Mouse (Mus musculus) neural tube, embryonic 12.5 days (tissue): ENCODE measurements at regions not wholly inside any gene's neighbourhood (a gene's known extent, or its start where the extent isn't known, plus 50 kb on each side); places are given as distances from the start of the nearest gene placed in this dataset.

ENCODE experiments used
- ATAC-seq: fragments of 200-750 bp; cut with Nextera tagmentation; 2 replicates; pipeline ENCODE4 v1.8.0; 2017; ENCODE audit warnings: low read depth, mild to moderate bottlenecking, moderate TSS enrichment, moderate library complexity; ENCODE audit not compliant: low FRiP score
- H3K27ac ChIP-seq: fragments of 300-500 bp; sonication (generic); 2 replicates; pipeline ENCODE4 v1.5.1; 2016
- H3K27me3 ChIP-seq: fragments of 300-500 bp; sonication (generic); replicated peaks from 2 replicates; pipeline ENCODE4 v1.6.1; 2016; ENCODE audit warnings: mild to moderate bottlenecking
- H3K36me3 ChIP-seq: fragments of 300-500 bp; sonication (generic); 2 replicates; pipeline ENCODE4 v1.6.1; 2016; ENCODE audit warnings: mild to moderate bottlenecking
- H3K4me1 ChIP-seq: fragments of 300-500 bp; sonication (generic); 2 replicates; pipeline ENCODE4 v1.6.1; 2016
- H3K4me2 ChIP-seq: fragments of 300-500 bp; sonication (generic); replicated peaks from 2 replicates; pipeline ENCODE4 v1.6.1; 2016; ENCODE audit warnings: mild to moderate bottlenecking
- H3K4me3 ChIP-seq: fragments of 300-500 bp; sonication (generic); 2 replicates; pipeline ENCODE4 v1.5.1; 2016
- H3K9ac ChIP-seq: fragments of 300-500 bp; sonication (generic); 2 replicates; pipeline ENCODE4 v1.6.1; 2016; ENCODE audit warnings: mild to moderate bottlenecking
- H3K9me3 ChIP-seq: fragments of 300-500 bp; sonication (generic); 2 replicates; pipeline ENCODE4 v1.6.1; 2016; ENCODE audit warnings: mild to moderate bottlenecking
- WGBS: fragments of 180-500 bp; shearing (Covaris S2); methylation state at CpG from one replicate; pipeline ENCODE4 v1.1.7; 2016; 5-methylcytosine and 5-hydroxymethylcytosine counted together

DNA sequence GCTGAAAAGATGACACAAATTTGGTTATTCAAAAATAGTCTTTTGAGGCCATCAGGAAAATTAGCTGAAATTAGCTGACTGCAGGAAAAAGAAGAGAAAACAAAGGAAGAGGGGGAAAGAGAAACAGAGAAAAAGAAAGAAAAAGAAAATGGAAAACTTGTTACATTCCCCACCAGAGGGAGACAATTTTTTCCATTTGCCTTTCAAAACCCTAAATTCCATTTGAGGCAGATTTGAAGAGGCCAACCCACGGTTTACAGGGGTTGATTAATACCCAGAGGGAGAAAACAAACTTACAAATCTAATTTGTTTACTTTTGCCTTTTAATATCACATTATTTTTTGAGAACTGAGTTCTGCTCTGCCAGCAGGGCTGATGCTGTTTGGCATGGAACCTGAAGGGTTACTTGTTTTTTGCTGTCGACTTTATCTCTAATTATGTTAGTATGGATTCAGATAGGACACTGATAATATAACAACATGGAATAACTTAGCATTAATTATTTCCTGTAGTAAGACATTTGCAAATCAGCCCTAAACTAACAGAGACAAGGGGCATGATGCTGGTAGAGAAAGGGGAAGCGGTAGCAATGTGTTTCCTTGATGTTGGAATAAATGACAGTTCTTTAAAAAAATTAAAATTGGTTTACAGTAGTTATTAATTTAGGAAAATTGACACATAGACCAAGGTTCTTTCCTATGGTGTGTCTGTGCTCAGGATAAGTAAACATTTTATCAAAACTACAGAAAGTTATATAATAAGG is 114.4 kb upstream of the Pkn2 start:
- Histone ChIP-seq H3K9ac (no peak overlapping the region), H3K4me3 (no peak overlapping the region), H3K27ac (no peak overlapping the region), H3K27me3 (no peaks in the 10 kb centered on the region), H3K4me1 (no peaks in the 10 kb centered on the region), H3K4me2 (no peak overlapping the region), H3K9me3 (no peaks in the 10 kb centered on the region), H3K36me3 (no peaks in the 10 kb centered on the region)
- no peak for ATAC-seq
- WGBS, result 68% methylated on average over 3 of the region's 3 CpGs

DNA sequence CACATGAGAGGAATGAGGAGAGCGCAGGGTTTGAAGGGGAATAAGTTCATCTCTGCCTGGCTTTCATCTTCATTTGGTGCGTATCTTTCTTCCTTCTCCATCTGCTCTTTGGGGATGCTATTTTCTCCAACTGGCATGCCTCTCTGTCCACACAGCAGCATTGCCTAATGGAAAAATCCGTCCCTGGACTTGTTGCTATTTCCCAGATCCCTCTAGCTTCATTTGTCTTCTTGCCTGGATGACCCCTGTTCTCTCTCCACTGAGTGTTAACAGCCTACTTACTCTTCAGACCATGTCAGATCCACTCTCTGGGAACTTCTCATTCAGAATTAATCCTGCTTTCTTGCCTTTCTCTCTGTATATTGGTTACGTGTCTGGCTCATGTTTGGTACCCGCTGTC is 102.7 kb upstream of the Pkn2 start:
- Histone ChIP-seq H3K4me1 (no peaks in the 10 kb centered on the region), H3K4me2 (no peak overlapping the region), H3K27ac (no peak overlapping the region), H3K9me3 (no peaks in the 10 kb centered on the region), H3K4me3 (no peak overlapping the region), H3K27me3 (no peaks in the 10 kb centered on the region), H3K9ac (no peak overlapping the region), H3K36me3 (no peaks in the 10 kb centered on the region)
- 96% methylated on average over 5 of the region's 5 CpGs for WGBS
- no peak for ATAC-seq

DNA sequence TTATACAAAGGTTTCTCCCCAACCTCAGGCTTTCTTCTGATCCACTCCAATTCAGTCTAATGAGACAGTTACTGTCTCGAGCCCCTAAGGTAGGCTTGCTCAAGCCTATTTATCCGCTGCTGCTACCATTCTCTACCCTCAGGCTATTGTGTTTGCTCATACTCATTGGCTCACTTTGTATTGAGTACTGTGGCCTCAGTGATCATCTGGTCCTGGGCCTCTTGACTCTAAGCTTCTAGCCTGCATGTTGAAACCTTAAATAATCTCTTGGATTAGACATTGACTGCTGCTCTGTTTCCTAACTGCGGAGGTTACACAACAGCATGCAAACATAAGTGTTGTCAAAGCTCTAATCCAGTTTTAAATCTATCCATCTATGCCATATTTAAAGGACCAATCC is 99.4 kb upstream of the Pkn2 start:
- WGBS, result 84% methylated on average over 3 of the region's 3 CpGs
- no peaks in the 10 kb centered on the region for H3K9me3 ChIP-seq
- H3K27ac ChIP-seq, result no peak overlapping the region
- no peak overlapping the region for H3K4me2 ChIP-seq
- no peaks in the 10 kb centered on the region for H3K36me3 ChIP-seq
- H3K27me3 ChIP-seq, result no peaks in the 10 kb centered on the region
- no peak overlapping the region for H3K9ac ChIP-seq
- ATAC-seq, result no peak
- H3K4me3 ChIP-seq, result no peak overlapping the region
- no peaks in the 10 kb centered on the region for H3K4me1 ChIP-seq

DNA sequence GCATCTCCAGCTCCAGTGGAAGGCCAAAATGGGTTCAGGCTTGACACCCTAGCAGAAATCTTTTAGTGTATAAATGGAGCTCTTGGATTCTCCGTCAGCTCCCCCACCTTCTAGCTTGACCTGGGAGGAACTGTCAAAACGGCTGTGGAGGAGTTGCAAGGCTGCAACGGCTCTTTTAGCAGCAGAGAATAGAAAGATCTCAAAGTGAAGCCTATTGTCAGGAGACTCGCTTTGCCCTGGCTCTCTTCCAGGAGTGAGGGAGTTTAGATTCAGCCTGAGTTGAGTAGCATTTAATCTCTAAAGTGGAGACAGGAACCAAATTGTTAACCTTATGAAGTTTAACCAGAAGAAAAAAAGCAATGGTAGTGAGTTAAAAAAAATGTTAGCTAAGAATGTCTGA is 97.4 kb upstream of the Pkn2 start:
- no peak for ATAC-seq
- Histone ChIP-seq H3K27ac (no peak overlapping the region), H3K4me1 (no peaks in the 10 kb centered on the region), H3K27me3 (no peaks in the 10 kb centered on the region), H3K9me3 (no peaks in the 10 kb centered on the region), H3K36me3 (no peaks in the 10 kb centered on the region), H3K4me3 (no peak overlapping the region), H3K4me2 (no peak overlapping the region), H3K9ac (no peak overlapping the region)
- 44% methylated on average over 4 of the region's 4 CpGs for WGBS

DNA sequence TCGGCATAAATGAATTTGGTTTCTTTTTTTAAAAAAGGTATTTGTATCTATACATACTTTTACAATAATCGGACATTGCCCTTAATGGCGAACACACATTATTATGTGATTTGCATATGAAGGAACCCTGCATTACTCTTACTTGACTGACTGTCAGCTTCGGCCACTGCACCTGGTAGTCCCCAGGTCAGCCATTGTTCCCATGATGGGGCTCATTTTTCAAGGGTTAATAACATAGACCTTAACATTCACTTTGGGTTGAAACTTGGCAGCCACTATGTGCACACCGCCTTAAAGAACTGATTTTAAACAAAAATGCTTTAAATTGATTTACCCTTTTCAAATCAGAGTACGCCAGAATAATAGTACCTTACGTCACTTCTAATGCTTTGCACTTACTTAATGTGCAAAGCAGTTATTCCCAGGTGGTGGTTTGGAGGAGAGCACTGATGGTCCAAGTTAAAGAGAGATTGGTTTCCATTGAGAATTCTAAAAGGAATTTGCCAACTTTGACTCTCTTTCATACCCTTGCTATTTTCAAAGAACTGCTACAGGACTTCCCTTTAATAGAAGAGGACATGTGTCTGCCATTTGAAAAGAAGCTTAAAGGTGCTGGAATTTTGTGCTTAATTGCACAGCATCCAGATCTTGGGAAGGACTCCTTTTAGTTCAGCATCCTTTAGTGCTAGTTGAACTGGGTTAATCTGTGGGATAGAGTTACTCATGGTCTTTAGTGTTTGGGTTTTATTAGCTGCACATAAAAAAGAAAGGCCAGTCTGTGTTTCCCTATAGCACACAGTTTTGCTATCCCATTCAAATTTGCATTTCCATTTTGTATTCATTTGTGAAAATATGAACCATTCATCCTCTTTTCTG is 95.0 kb upstream of the Pkn2 start:
- H3K36me3 ChIP-seq, result no peaks in the 10 kb centered on the region
- H3K4me1 ChIP-seq, result no peaks in the 10 kb centered on the region
- no peak overlapping the region for H3K27ac ChIP-seq
- no peak overlapping the region for H3K4me2 ChIP-seq
- 64% methylated on average over 7 of the region's 7 CpGs for WGBS
- no peak overlapping the region for H3K4me3 ChIP-seq
- H3K9me3 ChIP-seq, result no peaks in the 10 kb centered on the region
- no peak for ATAC-seq
- no peak overlapping the region for H3K9ac ChIP-seq
- no peaks in the 10 kb centered on the region for H3K27me3 ChIP-seq

DNA sequence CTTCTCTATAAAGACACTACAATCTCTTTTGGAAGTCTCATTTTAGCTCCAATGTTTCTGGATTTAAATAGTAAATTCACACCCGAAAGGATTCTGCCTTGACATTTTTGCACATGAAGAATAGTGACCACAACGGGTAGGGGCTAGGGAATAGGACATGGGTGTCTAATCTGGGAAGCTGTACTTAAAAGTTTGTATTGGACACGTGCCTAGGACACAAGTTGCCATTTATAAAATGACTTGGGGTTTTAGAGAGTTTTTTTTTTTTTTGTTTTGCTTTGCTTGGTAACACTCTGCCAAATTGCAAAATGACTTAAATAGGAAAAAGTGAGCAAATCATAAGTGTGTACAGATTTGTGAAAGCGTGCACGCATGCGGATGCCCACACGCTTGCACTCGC is 93.8 kb upstream of the Pkn2 start:
- Histone ChIP-seq H3K4me3 (no peak overlapping the region), H3K36me3 (no peaks in the 10 kb centered on the region), H3K4me2 (no peak overlapping the region), H3K9me3 (no peaks in the 10 kb centered on the region), H3K9ac (no peak overlapping the region), H3K4me1 (no peaks in the 10 kb centered on the region), H3K27ac (no peak overlapping the region), H3K27me3 (no peaks in the 10 kb centered on the region)
- no peak for ATAC-seq
- 93% methylated on average over 8 of the region's 8 CpGs for WGBS

DNA sequence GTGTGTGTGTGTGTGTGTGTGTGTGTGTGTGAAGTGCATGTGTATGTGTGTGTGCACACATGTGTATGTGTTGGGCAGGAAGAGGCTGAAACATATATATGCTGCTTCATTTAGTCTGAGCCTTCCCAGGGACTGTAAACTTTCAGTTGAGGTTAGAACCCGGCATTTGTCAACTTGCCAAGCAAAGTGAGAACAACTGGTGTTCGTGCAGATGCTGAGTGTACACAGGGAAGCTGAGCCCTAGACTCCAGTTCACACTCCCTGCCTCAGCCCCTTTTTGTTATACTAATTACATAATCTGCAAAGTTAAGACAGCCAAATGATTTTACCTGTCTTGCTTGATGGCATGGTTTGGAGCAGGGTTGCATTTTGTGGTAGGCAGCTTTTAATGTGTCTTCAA is 87.7 kb upstream of the Pkn2 start:
- no peaks in the 10 kb centered on the region for H3K27me3 ChIP-seq
- no peaks in the 10 kb centered on the region for H3K9me3 ChIP-seq
- no peaks in the 10 kb centered on the region for H3K36me3 ChIP-seq
- ATAC-seq, result no peak
- H3K4me3 ChIP-seq, result no peak overlapping the region
- H3K27ac ChIP-seq, result no peak overlapping the region
- no peak overlapping the region for H3K4me2 ChIP-seq
- H3K4me1 ChIP-seq, result no peaks in the 10 kb centered on the region
- 81% methylated on average over 2 of the region's 2 CpGs for WGBS
- no peak overlapping the region for H3K9ac ChIP-seq

DNA sequence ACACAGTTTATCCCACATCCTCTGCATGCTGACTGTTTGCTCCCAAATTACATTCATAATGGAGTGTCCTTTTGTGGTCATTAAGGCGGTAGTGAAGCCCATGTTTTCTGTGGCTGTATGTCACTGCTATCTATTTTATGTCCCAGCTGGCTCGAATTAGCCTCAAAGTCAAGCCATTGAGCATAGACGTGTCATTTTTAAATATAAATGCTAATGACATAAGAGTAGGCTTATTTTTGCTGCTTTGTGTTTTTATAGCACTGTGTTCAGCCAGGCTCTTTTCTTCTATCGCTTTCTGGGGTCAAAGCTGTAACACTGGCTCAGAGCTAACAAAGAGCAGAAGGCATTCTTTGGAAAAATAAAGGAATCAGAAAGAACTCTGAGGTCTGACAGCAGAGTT is 83.8 kb upstream of the Pkn2 start:
- Histone ChIP-seq H3K27ac (no peak overlapping the region), H3K27me3 (no peaks in the 10 kb centered on the region), H3K4me1 (no peaks in the 10 kb centered on the region), H3K4me2 (no peak overlapping the region), H3K36me3 (no peaks in the 10 kb centered on the region), H3K9ac (no peak overlapping the region), H3K9me3 (no peaks in the 10 kb centered on the region), H3K4me3 (no peak overlapping the region)
- 38% methylated on average over 4 of the region's 4 CpGs for WGBS
- ATAC-seq, result no peak

DNA sequence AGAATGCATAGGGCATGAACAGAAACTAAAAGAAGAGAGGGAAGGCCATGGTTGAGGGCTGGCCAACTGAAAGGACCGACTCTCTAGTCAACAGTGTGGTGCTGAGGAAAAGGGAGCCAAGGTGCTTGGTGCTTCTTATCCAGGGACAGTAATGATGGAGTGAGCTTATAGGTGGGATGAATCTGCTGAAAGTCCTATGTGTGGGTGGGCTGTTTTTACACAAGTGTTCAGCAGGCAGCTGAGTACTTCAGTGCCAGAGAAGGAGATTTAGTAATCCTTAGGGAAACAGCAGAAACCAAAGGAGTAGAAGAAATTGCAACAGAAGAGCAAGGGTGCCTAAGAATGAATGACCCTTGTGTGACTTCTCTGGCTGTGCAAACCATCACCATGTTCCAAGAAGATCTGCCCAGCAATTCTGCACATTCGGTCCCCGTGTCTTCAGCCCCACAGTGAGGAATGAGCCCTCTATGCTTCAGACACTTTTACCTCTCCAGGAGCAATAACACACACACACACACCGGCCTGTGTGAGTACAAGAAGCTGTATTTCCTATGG is 82.1 kb upstream of the Pkn2 start:
- H3K4me1 ChIP-seq, result no peaks in the 10 kb centered on the region
- WGBS, result 91% methylated on average over 4 of the region's 4 CpGs
- no peaks in the 10 kb centered on the region for H3K27me3 ChIP-seq
- no peak overlapping the region for H3K4me3 ChIP-seq
- no peaks in the 10 kb centered on the region for H3K36me3 ChIP-seq
- H3K27ac ChIP-seq, result no peak overlapping the region
- no peak overlapping the region for H3K9ac ChIP-seq
- no peak overlapping the region for H3K4me2 ChIP-seq
- no peaks in the 10 kb centered on the region for H3K9me3 ChIP-seq
- ATAC-seq, result no peak

DNA sequence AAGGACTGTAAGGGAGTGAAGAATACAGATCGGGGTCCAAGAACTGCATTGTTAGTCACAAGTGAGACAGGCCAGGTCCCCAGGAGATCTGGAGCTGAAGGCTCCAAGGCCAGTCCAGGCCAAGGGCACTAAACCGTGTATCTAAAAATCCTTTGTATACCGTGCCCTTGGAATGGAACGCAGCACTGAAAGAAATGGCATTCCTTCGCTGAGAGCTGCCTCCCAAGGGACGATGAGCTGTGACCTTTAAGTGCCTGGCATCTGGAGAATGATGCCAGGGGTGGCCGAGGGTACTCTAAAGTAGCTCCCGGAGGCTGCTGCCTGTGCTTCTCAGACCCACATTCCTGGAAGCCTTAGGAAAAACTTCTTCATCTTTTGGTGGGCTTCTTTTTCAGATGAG is 76.0 kb upstream of the Pkn2 start:
- 80% methylated on average over 8 of the region's 8 CpGs for WGBS
- H3K4me1 ChIP-seq, result no peaks in the 10 kb centered on the region
- no peaks in the 10 kb centered on the region for H3K36me3 ChIP-seq
- no peak overlapping the region for H3K27ac ChIP-seq
- no peak overlapping the region for H3K9ac ChIP-seq
- H3K4me2 ChIP-seq, result no peak overlapping the region
- ATAC-seq, result no peak
- no peaks in the 10 kb centered on the region for H3K9me3 ChIP-seq
- no peak overlapping the region for H3K4me3 ChIP-seq
- H3K27me3 ChIP-seq, result no peaks in the 10 kb centered on the region

DNA sequence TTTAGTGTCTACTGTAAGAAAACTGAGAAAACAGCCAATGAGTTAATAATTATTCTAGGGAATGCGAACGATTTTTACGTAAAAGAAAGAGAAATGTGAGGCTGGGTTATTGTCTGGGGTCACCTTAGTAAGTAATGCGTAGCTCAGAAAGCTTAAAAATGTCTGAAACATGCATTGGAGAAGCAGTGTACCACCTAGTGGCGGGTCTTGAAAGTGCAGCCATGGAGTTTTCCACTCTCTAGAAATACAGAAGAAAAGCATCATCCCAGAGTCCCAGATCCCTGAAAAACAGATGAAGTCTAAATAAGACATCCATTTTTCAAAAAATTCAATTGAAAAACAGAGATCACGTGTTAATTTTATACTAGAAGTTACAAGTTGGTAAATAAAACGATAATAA is 67.0 kb upstream of the Pkn2 start:
- 30% methylated on average over 7 of the region's 7 CpGs for WGBS
- Histone ChIP-seq H3K4me1 (no peaks in the 10 kb centered on the region), H3K9me3 (no peaks in the 10 kb centered on the region), H3K4me3 (no peak overlapping the region), H3K4me2 (no peak overlapping the region), H3K27ac (no peak overlapping the region), H3K27me3 (no peaks in the 10 kb centered on the region), H3K36me3 (no peaks in the 10 kb centered on the region), H3K9ac (no peak overlapping the region)
- no peak for ATAC-seq

DNA sequence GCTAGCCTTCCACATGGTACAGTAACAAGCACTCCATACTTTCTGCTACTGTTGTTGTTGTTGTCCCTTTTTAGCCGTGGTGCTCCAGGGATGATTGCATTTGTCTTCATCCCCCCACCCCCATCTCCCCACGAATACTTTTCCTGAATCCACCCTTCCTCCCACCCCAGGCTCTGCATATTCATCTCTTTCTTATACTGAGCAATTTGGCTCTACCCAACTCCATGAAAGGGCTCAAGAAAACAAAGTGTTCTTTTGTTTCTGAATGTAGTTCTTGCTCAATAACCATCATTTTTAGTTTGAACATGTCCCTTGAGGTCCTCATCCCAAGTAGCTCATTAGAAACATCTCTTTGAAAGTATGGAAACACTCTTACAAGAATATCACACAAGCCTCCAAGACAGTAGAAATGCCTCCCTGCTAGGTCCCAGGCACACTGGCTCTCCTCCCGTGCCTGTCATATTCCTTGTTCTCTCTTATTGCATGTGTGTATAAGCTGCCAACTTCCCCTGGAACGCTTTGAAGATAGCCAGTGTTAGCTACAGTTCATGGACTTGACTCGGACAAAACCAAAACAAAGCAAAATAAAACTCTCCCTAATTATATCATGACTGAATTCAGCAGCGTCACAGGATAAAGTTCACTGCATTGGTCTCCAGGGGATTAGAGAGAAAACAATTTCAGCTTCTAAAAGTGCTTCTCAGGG is 59.7 kb upstream of the Pkn2 start:
- WGBS, result 64% methylated on average over 6 of the region's 6 CpGs
- Histone ChIP-seq H3K27ac (no peak overlapping the region), H3K4me3 (no peak overlapping the region), H3K9me3 (no peaks in the 10 kb centered on the region), H3K27me3 (no peaks in the 10 kb centered on the region), H3K9ac (no peak overlapping the region), H3K4me2 (no peak overlapping the region), H3K4me1 (no peaks in the 10 kb centered on the region), H3K36me3 (no peaks in the 10 kb centered on the region)
- ATAC-seq, result no peak
